Mouse (Mus musculus) urinary bladder, postnatal 0 days (tissue): ENCODE measurements around the gene 4930535I16Rik. TPM values are rescaled to one million over a fixed set of nuclear protein-coding genes. Genes with fewer than 3 reads are reported as not detected.

Experiments
- polyA plus RNA-seq: library from polyadenylated mRNA; unstranded; fragments of >200 nt; fragmentation: Nextera tagmentation; extraction: Ambion mirVana; gene quantifications from 2 replicates; pipeline ENCODE4 v1.2.1, GENCODE M21; 2015

4930535I16Rik gene
- polyA plus RNA-seq = not detected in 2 replicates

GRCm38 (mm10) chr4:123917548-123918140 lies at the start of gene 4930535I16Rik:
Gene 4930535I16Rik (minus strand): TSS chr4:123918022.

GRCm38 (mm10) chr4:123916748-123917547 lies 874 bp downstream of the 4930535I16Rik start, which contains the start of gene Rragc:
Gene Rragc (plus strand): TSS chr4:123917446.

DNA sequence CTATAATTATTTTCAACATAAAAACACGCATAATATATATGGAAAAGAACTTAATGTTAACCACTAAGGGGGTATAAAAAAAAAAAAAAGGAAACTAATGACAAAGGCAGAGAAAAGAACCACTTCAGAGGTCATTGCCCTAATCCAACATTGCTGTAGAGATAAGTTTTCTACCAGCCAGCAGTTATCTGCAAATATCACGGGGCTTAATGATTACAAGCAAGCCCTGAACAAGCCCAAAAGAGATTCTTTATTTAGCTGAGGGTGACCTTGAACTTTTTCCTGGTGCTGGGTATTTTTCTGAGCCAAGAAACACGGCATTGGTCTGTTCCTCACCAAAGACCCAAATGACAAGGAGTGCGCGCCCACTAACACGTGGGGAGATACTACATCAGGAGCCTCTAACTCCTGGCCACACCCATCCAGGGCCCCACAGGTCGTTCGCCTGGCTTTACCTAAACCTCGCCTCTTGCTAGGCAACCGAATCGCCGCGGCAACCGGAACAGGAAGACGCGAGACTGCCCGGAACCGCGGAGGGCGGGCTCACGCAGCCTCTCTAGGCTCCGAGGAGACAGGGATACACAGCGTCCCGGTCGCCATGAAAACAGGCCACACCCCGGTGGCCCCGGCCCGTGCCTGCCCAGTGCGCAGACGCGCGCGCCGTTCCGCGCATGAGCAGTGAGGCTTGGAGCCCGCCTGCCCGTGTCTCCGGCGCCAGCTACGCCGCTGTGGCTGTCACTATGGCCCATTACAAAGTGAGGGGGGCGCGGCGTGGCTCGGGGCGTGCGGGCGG lies 13.3 kb downstream of the 4930535I16Rik start, which contains the start of gene Mycbp:
TSS of gene Mycbp (plus strand) at position 500 of the 793 bp plus-strand sequence.

Other genes with a start within 250 kb of the 4930535I16Rik start
- gene Macf1, start 233.7 kb downstream of the 4930535I16Rik start, polyA plus RNA-seq = 28.9 and 34.6 TPM in 2 replicates
- gene Ndufs5, start 199.8 kb downstream of the 4930535I16Rik start, polyA plus RNA-seq = 391 and 407 TPM in 2 replicates
- 39.9 and 47.0 TPM in 2 replicates for gene Akirin1, start 167.7 kb downstream of the 4930535I16Rik start, polyA plus RNA-seq
- gene Rhbdl2, start 130.1 kb downstream of the 4930535I16Rik start, polyA plus RNA-seq = 10.7 and 11.2 TPM in 2 replicates
- gene 4933427I04Rik, start 58.3 kb downstream of the 4930535I16Rik start, polyA plus RNA-seq = not detected in 2 replicates
- 45.4 and 49.1 TPM in 2 replicates for gene Mycbp, start 13.2 kb downstream of the 4930535I16Rik start, polyA plus RNA-seq
- gene Rragc, start 576 bp downstream of the 4930535I16Rik start, polyA plus RNA-seq = 42.6 and 48.2 TPM in 2 replicates